Mouse (Mus musculus) right cerebral cortex, postnatal 36 days (tissue): Measurements from ENCODE around the gene Slc30a7.

Experiments used
- DNase-seq, 2 experiments: peaks; one replicate each; pipeline ENCODE4 v3.0.0; 2022; ENCODE audit warnings: low spot score in 2 of 2, mixed read lengths in 1 of 2

Slc30a7 gene

DNA sequence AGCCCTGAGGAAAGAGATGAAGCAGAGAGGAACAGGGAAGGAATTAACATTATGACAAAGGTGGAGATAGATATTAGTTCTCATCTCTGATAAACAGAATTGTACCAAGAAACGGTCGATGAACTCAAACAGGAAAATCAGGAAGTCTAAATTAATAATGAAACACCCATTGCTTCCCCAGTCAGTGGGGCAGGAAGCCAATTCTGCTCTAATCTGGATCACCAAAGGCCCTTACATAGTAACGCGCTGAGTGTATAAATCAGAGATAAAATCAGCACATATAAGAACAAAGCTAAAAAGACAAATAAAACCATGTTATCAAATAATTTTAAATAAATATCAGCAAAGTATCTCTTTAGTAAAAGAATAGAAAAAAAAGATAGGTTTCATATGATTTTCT lies 15.1 kb downstream of the Slc30a7 start:
- DNase-seq: no peak

- no peak for DNase-seq
Measured at GRCm38 (mm10) chr3:115985183-115985892, 21.9 kb downstream of the Slc30a7 start.

DNA sequence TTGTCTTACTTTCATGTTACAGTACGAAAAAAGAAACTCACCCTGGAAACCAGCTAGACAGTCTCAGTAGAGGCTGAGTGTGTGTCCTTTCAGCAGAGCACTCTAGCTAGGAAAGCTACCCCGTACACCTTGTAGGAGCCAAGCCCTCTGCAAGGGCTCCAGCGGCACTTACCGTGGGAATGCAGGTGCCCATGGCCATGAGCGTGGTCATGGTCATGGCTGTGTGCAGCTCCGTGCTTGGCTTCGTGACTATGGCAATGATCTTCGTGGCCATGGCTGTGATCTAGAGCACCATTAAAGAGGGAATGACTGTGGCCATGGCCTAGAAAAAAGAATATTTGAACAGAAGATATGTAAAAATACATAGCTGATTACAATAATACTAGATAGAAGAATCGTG lies 22.6 kb downstream of the Slc30a7 start:
- no peak for DNase-seq

- DNase-seq: peak in 1 of 2 experiments; percentile 27
Measured at GRCm38 (mm10) chr3:115983217-115983616, 24.0 kb downstream of the Slc30a7 start.

DNA sequence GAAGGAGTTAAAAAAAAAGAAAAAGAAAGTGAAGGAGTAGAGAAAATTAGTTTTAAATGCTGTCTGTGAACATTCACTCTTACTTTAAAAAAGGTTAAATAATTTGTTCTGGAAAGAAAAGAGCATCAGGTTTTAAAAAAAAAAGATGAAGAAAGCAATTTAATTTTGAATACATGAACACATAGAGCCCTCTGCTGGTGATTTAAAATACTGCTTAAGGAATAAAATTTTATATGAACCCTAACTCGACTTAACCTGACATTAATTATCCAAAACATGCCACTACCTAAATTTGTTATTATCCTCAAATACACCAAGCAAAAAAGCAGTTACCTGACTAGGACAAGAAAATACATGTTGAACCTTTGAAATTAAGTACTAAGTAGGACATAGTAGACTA lies 28.2 kb downstream of the Slc30a7 start:
- DNase-seq: no peak

DNA sequence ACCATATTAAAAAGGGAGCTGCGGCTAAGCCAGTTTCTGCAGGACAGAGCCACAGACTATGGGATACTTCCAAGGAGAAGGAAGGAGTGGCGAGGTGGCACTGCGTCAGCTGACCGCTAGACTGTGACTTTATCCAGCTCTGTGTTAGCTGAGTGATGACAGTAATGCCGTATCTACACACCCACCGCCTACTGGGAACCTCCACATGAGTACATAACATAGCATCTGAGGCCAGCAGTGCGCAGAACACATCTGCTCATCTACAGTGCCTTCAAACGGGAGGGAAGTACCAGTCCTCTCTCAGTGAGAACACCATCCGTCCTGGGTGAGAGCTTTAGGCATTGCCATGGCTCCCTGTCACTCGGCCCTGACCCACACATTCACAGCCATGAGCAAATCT lies 32.2 kb downstream of the Slc30a7 start:
- no peak for DNase-seq

GRCm38 (mm10) chr3:115974228-115974627 lies 33.0 kb downstream of the Slc30a7 start:
- no peak for DNase-seq

DNA sequence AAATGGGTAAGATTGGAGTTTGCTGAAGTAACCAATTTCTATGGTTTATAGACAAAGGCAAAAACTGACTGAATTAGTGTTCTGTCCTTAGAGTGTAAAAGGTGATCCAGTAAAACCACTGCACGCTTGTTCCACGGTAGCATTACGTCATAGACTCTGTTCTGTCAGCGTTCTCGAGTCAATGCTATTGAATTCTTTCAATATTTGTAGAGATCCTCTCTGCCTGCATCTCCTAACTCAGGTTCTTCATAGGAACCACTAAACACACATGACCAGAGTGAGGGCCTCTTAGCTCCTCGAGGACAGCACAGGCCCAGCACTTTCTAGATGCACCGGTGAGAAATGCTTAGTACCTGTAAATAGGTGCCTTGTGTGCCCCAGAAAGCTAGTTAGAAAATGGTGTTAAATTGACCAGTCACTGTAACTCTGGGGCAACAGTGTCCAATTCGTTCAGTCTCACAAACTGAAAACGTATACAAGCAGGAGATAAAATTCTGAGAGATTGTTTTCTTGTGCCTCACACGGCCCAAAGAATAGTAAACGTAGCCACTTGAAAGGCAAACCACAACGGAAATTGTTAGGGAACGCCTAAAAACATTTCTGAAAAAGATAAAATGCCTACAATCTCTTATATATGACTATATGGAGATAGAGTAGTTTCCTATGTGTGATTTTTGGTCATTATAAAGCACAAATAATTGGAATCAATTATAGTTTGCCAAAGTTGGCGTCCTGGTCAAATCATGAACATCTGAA lies 35.1 kb downstream of the Slc30a7 start:
- DNase-seq: no peak

GRCm38 (mm10) chr3:115971045-115971785 lies 36.0 kb downstream of the Slc30a7 start:
- DNase-seq: no peak

- DNase-seq: no peak
Measured at GRCm38 (mm10) chr3:115968745-115969530, 38.3 kb downstream of the Slc30a7 start.

DNA sequence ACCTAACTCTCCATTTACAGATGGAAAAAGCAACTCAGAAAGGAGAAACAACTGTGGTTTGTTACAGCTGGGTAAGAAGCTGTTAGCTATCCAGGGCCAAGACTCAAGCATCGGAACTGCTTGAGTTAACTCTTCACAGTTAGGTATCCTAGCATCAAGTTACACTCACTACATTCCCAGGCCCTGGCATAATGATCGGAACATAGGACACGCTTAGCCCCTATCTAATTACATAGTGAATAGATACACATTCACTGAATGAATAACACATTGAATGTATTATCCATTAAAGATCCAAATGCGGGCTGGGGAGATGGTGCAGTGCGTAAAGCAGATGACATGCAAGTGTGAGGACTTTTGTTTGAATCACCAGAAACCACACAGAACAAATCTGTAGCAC lies 43.1 kb downstream of the Slc30a7 start:
- DNase-seq: no peak

DNA sequence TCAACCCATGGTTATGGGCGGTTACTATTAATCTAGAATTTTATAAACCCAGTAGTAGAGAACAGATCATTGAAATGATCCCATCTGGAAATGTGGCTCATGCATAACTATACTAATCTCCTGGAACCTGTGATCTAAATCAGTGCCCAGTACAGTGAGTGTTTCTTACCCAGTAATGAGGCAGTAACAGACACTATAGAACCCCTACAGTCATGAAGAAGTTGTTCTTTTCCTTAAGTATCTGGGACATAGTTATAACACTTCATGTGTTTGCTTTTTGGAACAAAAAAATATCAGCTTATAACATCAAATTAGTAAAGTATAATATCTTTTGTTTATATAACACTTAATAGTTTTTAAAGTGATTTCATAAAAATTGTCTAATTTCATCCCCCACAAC lies 43.6 kb downstream of the Slc30a7 start:
- no peak for DNase-seq

- DNase-seq: no peak
Measured at GRCm38 (mm10) chr3:115962028-115962415, 45.2 kb downstream of the Slc30a7 start.

- DNase-seq: no peak
Measured at GRCm38 (mm10) chr3:115961311-115962027, 45.7 kb downstream of the Slc30a7 start.

GRCm38 (mm10) chr3:115957223-115957622 lies 50.0 kb downstream of the Slc30a7 start:
- no peak for DNase-seq

DNA sequence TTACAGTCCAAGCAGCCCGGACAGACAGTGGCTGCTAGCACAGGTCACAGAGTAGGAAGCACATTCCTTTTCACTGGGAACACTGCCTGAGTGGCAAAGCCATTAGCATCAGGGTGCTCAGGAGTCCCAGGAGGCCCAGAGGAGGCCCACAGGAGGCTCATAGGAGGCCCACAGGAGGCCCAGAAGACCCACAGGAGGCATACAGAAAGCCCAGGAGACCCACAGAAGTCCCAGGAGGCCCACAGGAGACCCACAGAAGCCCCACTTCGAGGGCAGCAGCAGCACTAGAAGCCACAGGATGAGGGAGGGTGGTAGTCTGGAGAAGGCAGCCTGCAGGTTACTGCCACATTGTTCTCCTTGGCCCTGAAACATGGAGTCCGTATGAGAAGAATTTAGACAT lies 54.1 kb downstream of the Slc30a7 start:
- DNase-seq: no peak

- no peak for DNase-seq
Measured at GRCm38 (mm10) chr3:115952356-115952755, 54.9 kb downstream of the Slc30a7 start.

GRCm38 (mm10) chr3:115951221-115951620 lies 56.0 kb downstream of the Slc30a7 start:
- no peak for DNase-seq

GRCm38 (mm10) chr3:115949921-115950877 lies 57.0 kb downstream of the Slc30a7 start:
- DNase-seq: no peak
